Mouse (Mus musculus) lung, postnatal 0 days (tissue): ENCODE data around the gene Homer2.

ENCODE experiments used
- CTCF ChIP-seq: IDR thresholded peaks from 2 replicates; pipeline ENCODE4 v1.5.1; 2016; ENCODE audit warnings: antibody characterized with exemption, mild to moderate bottlenecking
- EP300 ChIP-seq: IDR thresholded peaks from 2 replicates; pipeline ENCODE4 v1.6.1; 2016; ENCODE audit warnings: antibody characterized with exemption, mild to moderate bottlenecking, control low read depth

DNA sequence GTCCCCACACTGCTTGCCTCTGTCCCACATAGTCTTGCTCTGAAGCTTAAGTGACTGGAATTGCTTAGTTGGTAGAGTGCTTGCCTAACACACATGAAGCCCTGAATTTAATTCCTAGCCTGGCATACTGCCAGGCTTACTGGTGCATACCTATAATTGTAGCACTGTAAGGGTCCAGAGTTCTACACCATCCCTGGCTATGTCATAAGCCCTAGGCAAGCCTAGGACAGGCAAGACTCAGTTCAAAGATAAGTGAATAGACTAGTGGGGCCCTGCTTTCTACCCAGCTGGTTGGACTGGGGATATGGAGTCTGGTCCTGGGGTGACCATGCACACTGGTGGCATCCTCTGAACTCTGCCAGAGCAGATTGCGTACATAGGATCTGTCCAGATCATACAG lies 109.7 kb downstream of the Homer2 start:
- TF ChIP-seq CTCF, result no peak
- TF ChIP-seq EP300, result no peak
